Mouse (Mus musculus): ENCODE data around the gene Bag6.

Bag6 gene

DNA sequence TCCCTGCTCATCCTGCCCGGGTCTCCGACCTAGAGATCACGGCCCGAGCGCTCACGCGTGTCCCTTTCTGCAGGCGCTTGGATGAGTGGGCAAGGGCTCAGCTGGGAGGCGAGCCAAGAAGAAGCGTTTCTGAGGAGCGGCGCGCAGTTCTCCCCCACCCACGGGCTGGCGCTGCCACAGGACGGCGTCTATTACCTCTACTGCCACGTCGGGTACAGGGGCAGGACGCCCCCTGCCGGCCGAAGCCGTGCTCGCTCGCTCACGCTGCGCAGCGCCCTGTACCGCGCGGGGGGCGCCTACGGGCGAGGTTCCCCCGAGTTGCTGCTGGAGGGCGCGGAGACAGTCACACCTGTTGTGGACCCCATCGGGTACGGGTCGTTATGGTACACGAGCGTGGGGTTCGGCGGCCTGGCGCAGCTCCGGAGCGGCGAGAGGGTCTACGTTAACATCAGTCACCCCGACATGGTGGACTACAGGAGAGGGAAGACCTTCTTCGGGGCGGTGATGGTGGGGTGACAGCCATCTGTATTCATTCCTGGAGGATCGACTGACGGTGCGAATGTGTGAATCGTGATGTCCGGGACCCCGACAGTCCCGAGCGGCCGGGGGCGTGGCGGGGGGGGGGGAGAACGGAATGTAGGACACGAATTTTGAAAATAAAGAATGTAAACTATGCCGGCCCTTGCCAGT is 60.8 kb downstream of the Bag6 start:
- peak; percentile 75 for DNase-seq (ENCODE audit: low read depth)

DNA sequence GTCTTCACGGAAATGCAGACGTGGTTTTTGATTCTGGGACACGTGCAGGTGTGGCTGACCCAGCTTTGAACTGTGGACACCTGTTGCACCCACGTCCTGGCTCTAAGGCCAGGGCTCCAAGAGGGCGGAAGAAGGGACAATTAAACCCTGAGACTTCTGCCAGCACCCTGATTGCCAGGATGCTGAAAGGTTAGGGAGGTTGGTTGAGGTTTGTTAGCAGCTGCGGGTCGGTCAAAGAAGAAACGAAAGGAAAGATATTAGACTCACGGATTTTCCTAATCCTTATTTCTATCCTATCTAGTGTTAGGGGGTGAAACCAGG is 61.3 kb downstream of the Bag6 start:
- no peak for DNase-seq (ENCODE audit: low read depth)
